Mouse (Mus musculus): ENCODE measurements around the gene Bcam.

GRCm38 (mm10) chr7:19796254-19796653 is 25.4 kb upstream of the Bcam start:
- TF ChIP-seq CTCF (IDR thresholded peaks at IDR 0.05; ENCODE audit: insufficient read depth, low read length) (no peak), POLR2A (IDR thresholded peaks at IDR 0.05; ENCODE audit: borderline replicate concordance, extremely low read depth, low read depth, low read length) (no peak)
